Mouse (Mus musculus) heart, adult 2 months (tissue): Measurements from ENCODE around the gene Alad.

Source experiments
- CTCF ChIP-seq: fragments of 200-600 bp; IDR thresholded peaks from 2 replicates; pipeline ENCODE4 v1.8.1; 2022; ENCODE audit warnings: antibody characterized with exemption, mild to moderate bottlenecking, moderate library complexity
- EP300 ChIP-seq: fragments of 200-500 bp; IDR thresholded peaks from 2 replicates; pipeline ENCODE4 v1.6.1; 2011; ENCODE audit warnings: low read depth, low read length, control low read depth; ENCODE audit not compliant: insufficient read depth

DNA sequence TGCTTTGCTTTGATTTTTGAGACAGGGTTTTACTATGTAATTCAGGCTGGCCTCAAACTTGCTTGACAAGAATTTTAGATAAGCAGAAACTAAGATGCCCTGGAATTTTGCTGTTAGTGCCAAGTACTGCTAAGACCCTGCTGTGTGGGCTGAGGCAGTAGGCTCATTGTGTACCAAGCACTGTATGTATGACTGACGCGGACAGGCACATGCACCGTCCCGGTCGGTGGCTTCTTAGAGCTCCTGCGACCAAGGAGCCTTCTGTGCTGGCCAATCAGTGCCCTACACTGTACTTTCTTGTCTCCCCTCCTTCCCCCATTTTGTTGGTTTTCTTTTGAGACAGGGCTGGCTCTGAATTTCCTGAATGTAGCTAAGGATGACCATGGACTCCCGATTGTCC lies 4.7 kb downstream of the Alad start:
- no peak for TF ChIP-seq EP300
- TF ChIP-seq CTCF: no peak
